Mouse (Mus musculus) brown adipose tissue, adult 24 weeks (tissue): ENCODE measurements around the gene Syn3. TPM values are rescaled to one million over a fixed set of nuclear protein-coding genes. Genes with fewer than 3 reads are reported as not detected.

Experiments
- H3K27ac ChIP-seq: fragments of 200-500 bp; replicated peaks from 2 replicates; pipeline ENCODE4 v1.5.1; 2012; ENCODE audit warnings: low read depth, mild to moderate bottlenecking, low read length
- H3K4me1 ChIP-seq: fragments of 200-500 bp; 2 replicates; pipeline ENCODE4 v1.6.1; 2012; ENCODE audit warnings: low read length, mixed read lengths; ENCODE audit not compliant: control insufficient read depth, insufficient read depth, insufficient read length
- H3K4me3 ChIP-seq: fragments of 200-500 bp; 2 replicates; pipeline ENCODE4 v1.5.1; 2012; ENCODE audit warnings: low read depth, mild to moderate bottlenecking, low read length, moderate library complexity; ENCODE audit not compliant: insufficient read depth
- polyA plus RNA-seq: library from polyadenylated mRNA; stranded (reverse); fragments of >200 nt; gene quantifications from 2 replicates; pipeline ENCODE4 v1.2.4, GENCODE M21; 2012; ENCODE audit not compliant: missing spikeins, insufficient read depth, insufficient read length

Syn3 gene
- polyA plus RNA-seq, 1 experiment = 0.79 TPM

GRCm38 (mm10) chr10:86376392-86377185, 122.1 kb downstream of the Syn3 start:
- Histone ChIP-seq H3K4me3 (no peak overlapping the region), H3K27ac (no peak overlapping the region), H3K4me1 (no peaks in the 10 kb centered on the region)

- H3K27ac ChIP-seq = no peak overlapping the region
- H3K4me1 ChIP-seq = no peaks in the 10 kb centered on the region
- no peak overlapping the region for H3K4me3 ChIP-seq
Measured at GRCm38 (mm10) chr10:86375903-86376302, 122.8 kb downstream of the Syn3 start.

DNA sequence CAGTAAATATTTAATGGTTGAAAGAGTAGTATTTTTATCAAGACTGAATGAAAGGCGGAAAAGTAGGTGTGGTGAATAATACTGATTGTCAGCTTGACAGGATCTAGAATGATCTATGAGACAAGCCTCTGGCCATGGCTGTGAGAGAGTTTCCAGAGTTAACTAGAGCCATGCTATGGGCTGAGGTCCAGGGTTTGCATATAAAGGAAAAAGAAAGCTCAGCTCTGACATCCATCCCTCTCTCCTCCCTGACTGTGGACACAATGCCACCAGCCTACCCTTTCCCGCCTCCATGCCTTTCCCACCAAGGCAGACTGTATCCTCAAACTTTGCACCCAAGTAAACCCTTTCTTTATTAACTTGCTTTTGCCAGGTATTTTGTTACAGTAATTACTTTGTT, 124.6 kb downstream of the Syn3 start:
- H3K4me3 ChIP-seq = no peak overlapping the region
- no peak overlapping the region for H3K27ac ChIP-seq
- no peaks in the 10 kb centered on the region for H3K4me1 ChIP-seq

DNA sequence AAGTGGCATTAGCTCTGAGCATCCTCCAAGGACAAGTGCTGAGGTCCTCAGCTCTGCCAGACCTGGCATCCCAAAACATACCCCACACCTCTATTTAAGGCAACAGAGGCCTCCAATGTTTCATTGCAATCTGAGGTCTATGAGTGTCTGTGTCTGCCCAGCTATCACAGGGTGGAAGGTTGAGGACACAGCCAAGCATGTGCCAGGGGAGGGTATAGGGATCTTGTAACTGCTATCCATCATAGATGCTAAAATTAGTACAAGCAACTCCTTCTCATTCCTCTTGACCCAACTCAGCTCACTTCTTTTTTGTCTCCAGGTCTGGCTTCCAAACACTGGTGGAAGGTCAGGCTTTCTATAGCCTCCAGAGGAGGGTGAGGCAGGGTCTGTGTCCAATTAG, 127.1 kb downstream of the Syn3 start:
- H3K4me1 ChIP-seq = no peaks in the 10 kb centered on the region
- no peak overlapping the region for H3K27ac ChIP-seq
- H3K4me3 ChIP-seq = no peak overlapping the region

DNA sequence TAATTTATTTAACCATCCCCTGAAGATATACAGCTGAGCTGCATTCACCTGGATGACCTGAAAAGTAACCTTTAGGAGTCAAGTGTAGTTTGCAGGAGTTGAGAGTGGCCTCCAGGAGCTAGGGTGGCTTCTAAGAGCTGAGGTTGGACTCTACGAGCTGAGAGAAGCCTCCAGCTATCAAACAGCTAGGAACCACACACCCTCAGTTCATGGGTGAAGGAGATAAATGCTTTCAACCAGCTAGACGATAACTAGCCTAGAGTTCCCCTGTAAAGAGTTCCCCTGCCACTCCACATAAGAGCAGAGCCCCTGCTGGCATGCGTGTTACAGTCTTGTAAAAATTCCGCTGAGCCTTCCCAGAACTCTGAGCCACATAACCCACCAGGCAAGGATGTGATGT, 129.3 kb downstream of the Syn3 start:
- no peak overlapping the region for H3K4me3 ChIP-seq
- H3K27ac ChIP-seq = no peak overlapping the region
- no peaks in the 10 kb centered on the region for H3K4me1 ChIP-seq

DNA sequence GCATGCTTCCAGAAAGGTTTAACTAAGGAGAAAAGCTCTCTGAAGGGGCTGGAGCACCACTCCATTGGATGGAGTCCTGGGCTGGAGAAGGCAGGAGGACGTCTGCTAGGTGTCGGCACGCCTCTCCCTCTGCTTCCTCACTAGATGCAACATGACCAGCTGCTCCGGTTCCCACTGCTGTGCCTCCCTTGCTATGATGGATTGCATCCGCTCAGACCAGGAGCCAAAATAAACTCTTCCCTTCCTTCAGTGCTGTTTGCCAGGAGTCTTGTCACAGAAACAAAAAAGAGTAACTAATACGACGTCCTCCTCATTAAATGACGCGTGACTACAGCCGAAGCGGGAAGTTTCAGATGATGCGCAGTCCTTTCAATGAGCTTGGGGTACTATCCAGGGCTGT, 129.9 kb downstream of the Syn3 start:
- Histone ChIP-seq H3K27ac (no peak overlapping the region), H3K4me1 (no peaks in the 10 kb centered on the region), H3K4me3 (no peak overlapping the region)

- Histone ChIP-seq H3K27ac (no peak overlapping the region), H3K4me3 (no peak overlapping the region), H3K4me1 (no peaks in the 10 kb centered on the region)
Measured at GRCm38 (mm10) chr10:86367346-86367745, 131.3 kb downstream of the Syn3 start.

DNA sequence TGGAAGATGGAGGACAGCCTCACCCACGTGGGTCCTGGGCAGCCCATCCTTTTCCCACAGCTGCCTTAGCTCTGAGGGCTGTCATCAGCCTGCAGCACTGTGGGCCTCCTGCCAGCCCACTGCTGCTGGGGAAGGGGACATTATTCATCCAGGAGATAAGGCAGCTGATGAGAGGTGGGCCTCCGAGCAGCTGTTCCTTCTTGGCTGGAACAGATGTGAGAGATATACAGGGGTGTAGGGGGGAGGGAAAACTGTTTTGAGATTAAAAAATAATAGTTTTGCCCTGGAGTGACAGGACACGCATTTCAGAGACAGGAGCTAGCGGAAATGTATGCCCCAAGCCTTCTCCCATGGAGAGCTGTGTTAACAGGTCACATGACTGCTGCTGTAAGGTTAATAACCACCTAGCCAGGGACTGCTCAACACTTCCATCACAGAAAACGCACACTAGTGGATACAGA, 133.0 kb downstream of the Syn3 start:
- no peak overlapping the region for H3K27ac ChIP-seq
- H3K4me1 ChIP-seq = no peaks in the 10 kb centered on the region
- no peak overlapping the region for H3K4me3 ChIP-seq

- Histone ChIP-seq H3K4me1 (peaks cover 11% of the 10 kb centered on the region; the same call in 1 of the 2 replicates), H3K4me3 (no peak overlapping the region), H3K27ac (no peak overlapping the region)
Measured at GRCm38 (mm10) chr10:86363669-86364309, 134.9 kb downstream of the Syn3 start.

DNA sequence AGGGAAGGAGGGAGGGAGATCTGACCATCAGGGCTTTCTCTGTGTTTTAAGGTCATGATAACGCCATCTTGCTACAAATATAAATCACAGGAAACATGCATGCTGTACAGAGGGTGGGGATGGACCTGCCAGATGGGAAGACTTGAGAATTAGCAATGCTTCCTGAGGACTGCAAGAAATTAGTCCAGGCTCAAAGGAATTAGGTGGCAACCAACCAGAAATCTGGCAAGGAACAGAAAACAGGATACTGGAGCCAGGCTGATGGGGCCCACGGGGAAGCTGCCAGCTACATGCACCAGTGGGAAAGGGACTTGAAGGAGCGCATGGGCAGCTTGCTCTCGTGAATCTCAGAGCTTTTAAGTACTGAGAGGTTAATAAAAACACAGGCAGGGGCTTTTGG, 139.0 kb downstream of the Syn3 start:
- Histone ChIP-seq H3K4me3 (no peak overlapping the region), H3K27ac (no peak overlapping the region), H3K4me1 (peaks cover 11% of the 10 kb centered on the region; the same call in 1 of the 2 replicates)

- Histone ChIP-seq H3K27ac (no peak overlapping the region), H3K4me3 (no peak overlapping the region), H3K4me1 (peaks cover 11% of the 10 kb centered on the region; the same call in 1 of the 2 replicates)
Measured at GRCm38 (mm10) chr10:86359208-86359607, 139.5 kb downstream of the Syn3 start.

- no peak overlapping the region for H3K27ac ChIP-seq
Measured at GRCm38 (mm10) chr10:86358307-86358975, 140.3 kb downstream of the Syn3 start.

DNA sequence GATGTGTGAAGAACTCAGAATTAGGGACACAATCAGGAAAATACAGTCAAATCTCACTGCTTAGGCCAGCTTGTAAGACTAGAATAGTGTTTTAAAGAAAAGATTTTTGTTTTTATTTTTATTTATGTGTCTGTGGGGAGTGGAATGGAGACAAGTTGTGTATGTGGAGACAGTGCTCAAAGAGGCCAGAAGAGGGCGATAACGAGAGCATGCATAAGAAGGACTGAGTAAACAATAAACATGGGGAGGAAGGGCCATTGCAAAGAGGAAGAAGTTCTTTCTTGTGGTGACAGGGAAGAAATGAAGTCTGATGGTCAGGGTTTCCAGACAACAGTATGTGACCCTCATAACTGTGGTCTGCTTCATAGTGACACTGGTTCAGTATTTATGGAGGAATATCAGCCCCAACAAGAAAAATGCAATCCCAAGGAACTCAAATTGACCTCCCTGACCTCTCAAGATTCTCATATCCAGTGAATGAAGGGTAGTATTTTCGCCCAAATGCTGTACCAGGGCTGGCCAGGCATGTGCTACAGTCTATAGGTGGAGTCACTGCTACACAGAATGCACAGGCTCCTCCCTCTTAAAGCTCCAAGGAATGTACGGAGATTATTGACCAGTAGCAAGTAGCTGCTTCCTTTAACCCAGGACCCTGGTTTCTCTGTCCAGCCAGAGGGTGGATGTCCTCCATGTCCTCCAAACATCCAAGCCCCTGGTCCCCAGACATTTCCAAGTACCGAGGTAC, 141.7 kb downstream of the Syn3 start:
- Histone ChIP-seq H3K4me1 (peaks cover 11% of the 10 kb centered on the region; the same call in 1 of the 2 replicates), H3K4me3 (no peak overlapping the region)

More at GRCm38 (mm10) chr10:86358307-86358975, 140.3 kb downstream of the Syn3 start:
- Histone ChIP-seq H3K4me3 (no peak overlapping the region), H3K4me1 (peaks cover 11% of the 10 kb centered on the region; the same call in 1 of the 2 replicates)

DNA sequence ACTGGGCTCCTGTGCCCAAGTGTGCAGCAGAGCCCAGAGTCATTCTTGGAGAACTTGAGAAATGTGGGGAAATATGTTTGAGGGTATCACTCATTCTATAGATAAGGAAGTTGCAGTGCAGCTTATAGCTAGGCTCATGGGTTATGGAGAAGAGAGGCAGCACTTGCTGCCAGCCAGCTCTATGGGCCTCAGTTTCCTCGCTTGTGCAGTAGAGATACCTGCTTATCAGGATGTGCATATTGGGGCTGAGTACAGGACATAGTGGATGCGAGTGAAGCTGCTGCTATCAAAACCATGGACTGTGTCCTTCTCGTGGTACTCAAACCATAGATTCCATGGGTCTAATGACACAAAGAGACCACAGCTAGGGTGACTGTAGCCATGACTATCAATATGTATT, 146.2 kb downstream of the Syn3 start:
- Histone ChIP-seq H3K4me3 (no peak overlapping the region), H3K4me1 (no peaks in the 10 kb centered on the region), H3K27ac (no peak overlapping the region)

More for the DNA sequence above, 141.7 kb downstream of the Syn3 start:
- no peak overlapping the region for H3K27ac ChIP-seq

GRCm38 (mm10) chr10:86351287-86351686, 147.4 kb downstream of the Syn3 start:
- Histone ChIP-seq H3K4me1 (no peaks in the 10 kb centered on the region), H3K4me3 (no peak overlapping the region), H3K27ac (no peak overlapping the region)
